Mouse (Mus musculus) C2C12 (cell line): Measurements from ENCODE around the gene Ddx59. TPM values are rescaled to one million over a fixed set of nuclear protein-coding genes. Genes with fewer than 3 reads are reported as not detected.
A peak's percentile ranks its signal among the peaks of the same experiment; 100 is the strongest.

Experiments used
- H3K27me3 ChIP-seq: one replicate; pipeline ENCODE4 v1.6.1; 2011; ENCODE audit not compliant: control insufficient read depth, insufficient read depth, insufficient read length
- H3K36me3 ChIP-seq: one replicate; pipeline ENCODE4 v1.6.1; 2011; ENCODE audit not compliant: control insufficient read depth, insufficient read depth
- H3K4me3 ChIP-seq: one replicate; pipeline ENCODE4 v1.5.1; 2011; ENCODE audit warnings: mild to moderate bottlenecking, control low read depth; ENCODE audit not compliant: poor library complexity, insufficient read depth, severe bottlenecking
- H3K79me2 ChIP-seq: one replicate; pipeline ENCODE4 v1.6.1; 2011; ENCODE audit not compliant: control insufficient read depth, insufficient read depth
- H3K79me3 ChIP-seq: one replicate; pipeline ENCODE4 v1.6.1; 2011; ENCODE audit warnings: low read depth, control low read depth
- H3ac ChIP-seq: one replicate; pipeline ENCODE3; 2011; ENCODE audit warnings: low read depth; ENCODE audit not compliant: control insufficient read depth, insufficient read length
- CEBPB ChIP-seq: IDR thresholded peaks from one replicate; pipeline ENCODE4 v1.6.1; 2011; ENCODE audit warnings: low read depth, mild to moderate bottlenecking, control low read depth, moderate library complexity
- CTCF ChIP-seq: IDR thresholded peaks from one replicate; pipeline ENCODE4 v1.5.1; 2011; ENCODE audit not compliant: control insufficient read depth, insufficient read depth, insufficient read length
- FOSL1 ChIP-seq: IDR thresholded peaks from one replicate; pipeline ENCODE4 v1.8.0; 2011; ENCODE audit warnings: mild to moderate bottlenecking, low read length; ENCODE audit not compliant: poor library complexity, insufficient read depth, severe bottlenecking
- MAX ChIP-seq: IDR thresholded peaks from one replicate; pipeline ENCODE4 v1.6.1; 2011; ENCODE audit warnings: mild to moderate bottlenecking, control low read depth
- MYOD1 ChIP-seq: IDR thresholded peaks from one replicate; pipeline ENCODE4 v1.6.1; 2011; ENCODE audit warnings: low read depth; ENCODE audit not compliant: control insufficient read depth, insufficient read length
- MYOG ChIP-seq: IDR thresholded peaks from one replicate; pipeline ENCODE4 v1.6.1; 2011; ENCODE audit not compliant: control insufficient read depth, insufficient read length; ENCODE audit errors: extremely low read depth
- USF1 ChIP-seq: IDR thresholded peaks from one replicate; pipeline ENCODE4 v1.6.1; 2011; ENCODE audit warnings: low read depth, mild to moderate bottlenecking, control low read depth, moderate library complexity
- polyA plus RNA-seq: library from polyadenylated mRNA; unstranded; fragments of >200 nt; fragmentation: generic; extraction: Trizol; gene quantifications from one replicate; pipeline ENCODE4 v1.2.1, GENCODE M21; 2012; ENCODE audit warnings: missing spikeins

Gene Ddx59
- polyA plus RNA-seq, 1 experiment = 6.0 TPM

- Histone ChIP-seq H3K79me3 (no peaks in the 10 kb centered on the region), H3K4me3 (no peak overlapping the region), H3K79me2 (no peaks in the 10 kb centered on the region), H3K27me3 (no peaks in the 10 kb centered on the region), H3K36me3 (no peaks in the 10 kb centered on the region), H3ac (no peak overlapping the region)
- TF ChIP-seq FOSL1 (no peak), MAX (no peak), USF1 (no peak), CEBPB (no peak), MYOG (no peak), CTCF (no peak), MYOD1 (no peak)
Observed at GRCm38 (mm10) chr1:136455756-136456585, 40.9 kb downstream of the Ddx59 start.

GRCm38 (mm10) chr1:136456741-136457140, 41.7 kb downstream of the Ddx59 start:
- no peaks in the 10 kb centered on the region for H3K79me2 ChIP-seq
- TF ChIP-seq MYOD1 = no peak
- TF ChIP-seq USF1 = no peak
- no peak for TF ChIP-seq CEBPB
- no peak for TF ChIP-seq FOSL1
- no peak for TF ChIP-seq MAX
- no peak for TF ChIP-seq CTCF
- no peak for TF ChIP-seq MYOG
- H3K36me3 ChIP-seq = no peaks in the 10 kb centered on the region
- H3K79me3 ChIP-seq = no peaks in the 10 kb centered on the region
- no peak overlapping the region for H3K4me3 ChIP-seq
- H3K27me3 ChIP-seq = no peaks in the 10 kb centered on the region
- no peak overlapping the region for H3ac ChIP-seq

GRCm38 (mm10) chr1:136457403-136457802, 42.3 kb downstream of the Ddx59 start:
- TF ChIP-seq CTCF = no peak
- no peak for TF ChIP-seq FOSL1
- TF ChIP-seq MYOD1 = no peak
- H3K4me3 ChIP-seq = no peak overlapping the region
- no peaks in the 10 kb centered on the region for H3K27me3 ChIP-seq
- H3K36me3 ChIP-seq = no peaks in the 10 kb centered on the region
- H3K79me2 ChIP-seq = no peaks in the 10 kb centered on the region
- H3K79me3 ChIP-seq = no peaks in the 10 kb centered on the region
- no peak overlapping the region for H3ac ChIP-seq

- Histone ChIP-seq H3ac (no peak overlapping the region), H3K27me3 (no peaks in the 10 kb centered on the region), H3K79me2 (no peaks in the 10 kb centered on the region), H3K36me3 (no peaks in the 10 kb centered on the region), H3K79me3 (no peaks in the 10 kb centered on the region), H3K4me3 (no peak overlapping the region)
- TF ChIP-seq MAX = no peak
- no peak for TF ChIP-seq MYOD1
- TF ChIP-seq CEBPB = no peak
- TF ChIP-seq CTCF = no peak
Observed at GRCm38 (mm10) chr1:136458691-136459245, 43.7 kb downstream of the Ddx59 start.

GRCm38 (mm10) chr1:136462443-136462842, 47.4 kb downstream of the Ddx59 start:
- Histone ChIP-seq H3ac (no peak overlapping the region), H3K79me3 (peaks cover 5% of the 10 kb centered on the region), H3K4me3 (no peak overlapping the region), H3K79me2 (peaks cover 14% of the 10 kb centered on the region), H3K36me3 (no peaks in the 10 kb centered on the region), H3K27me3 (no peaks in the 10 kb centered on the region)
- TF ChIP-seq MYOG (no peak), CTCF (no peak), MYOD1 (no peak), USF1 (peak; percentile 54), CEBPB (no peak)

- TF ChIP-seq CEBPB = no peak
- TF ChIP-seq MAX = no peak
- TF ChIP-seq CTCF = no peak
- TF ChIP-seq MYOD1 = no peak
- no peak for TF ChIP-seq USF1
- TF ChIP-seq MYOG = no peak
- no peak for TF ChIP-seq FOSL1
- H3K27me3 ChIP-seq = no peaks in the 10 kb centered on the region
- no peak overlapping the region for H3ac ChIP-seq
- peaks cover 22% of the 10 kb centered on the region for H3K36me3 ChIP-seq
- no peak overlapping the region for H3K4me3 ChIP-seq
- peaks cover 31% of the 10 kb centered on the region for H3K79me2 ChIP-seq
- H3K79me3 ChIP-seq = peaks cover 8% of the 10 kb centered on the region
Observed at GRCm38 (mm10) chr1:136465168-136465567, 50.1 kb downstream of the Ddx59 start.
